Mouse (Mus musculus) limb, embryonic 14.5 days (tissue): ENCODE measurements around the gene Tubb5. TPM values are rescaled to one million over a fixed set of nuclear protein-coding genes. Genes with fewer than 3 reads are reported as not detected.

Experiments
- ATAC-seq: fragments of 200-750 bp; cut with Nextera tagmentation; 2 replicates; pipeline ENCODE4 v1.8.0; 2017; ENCODE audit warnings: low read depth, moderate number of reproducible peaks, moderate TSS enrichment; ENCODE audit not compliant: low FRiP score
- DNase-seq: peaks from one replicate; pipeline ENCODE4 v3.0.0-alpha.2; 2015; ENCODE audit warnings: low spot score
- H3K27ac ChIP-seq: fragments of 300-500 bp; sonication (generic); replicated peaks from 2 replicates; pipeline ENCODE4 v1.5.1; 2014; ENCODE audit warnings: low read depth, mild to moderate bottlenecking, low read length, moderate library complexity, mixed read lengths
- H3K27me3 ChIP-seq: fragments of 300-500 bp; sonication (generic); 2 replicates; pipeline ENCODE4 v1.6.1; 2014; ENCODE audit warnings: low read length, mixed read lengths; ENCODE audit not compliant: control insufficient read depth, insufficient read depth
- H3K36me3 ChIP-seq: fragments of 300-500 bp; sonication (generic); 2 replicates; pipeline ENCODE4 v1.6.1; 2014; ENCODE audit warnings: mild to moderate bottlenecking, low read length, moderate library complexity, mixed read lengths; ENCODE audit not compliant: control insufficient read depth, insufficient read depth
- H3K4me1 ChIP-seq: fragments of 300-500 bp; sonication (generic); 2 replicates; pipeline ENCODE4 v1.6.1; 2014; ENCODE audit warnings: antibody characterized with exemption, low read length, mixed read lengths; ENCODE audit not compliant: control insufficient read depth, insufficient read depth
- H3K4me2 ChIP-seq: fragments of 300-500 bp; sonication (generic); replicated peaks from 2 replicates; pipeline ENCODE4 v1.6.1; 2014; ENCODE audit warnings: low read depth, mild to moderate bottlenecking, low read length, moderate library complexity; ENCODE audit not compliant: severe bottlenecking
- H3K4me3 ChIP-seq: fragments of 300-500 bp; sonication (generic); replicated peaks from 2 replicates; pipeline ENCODE4 v1.5.1; 2014; ENCODE audit warnings: low read length
- H3K9ac ChIP-seq: fragments of 300-500 bp; sonication (generic); 2 replicates; pipeline ENCODE4 v1.6.1; 2014; ENCODE audit warnings: mild to moderate bottlenecking, low read depth, low read length, moderate library complexity; ENCODE audit not compliant: severe bottlenecking
- H3K9me3 ChIP-seq: fragments of 300-500 bp; sonication (generic); 2 replicates; pipeline ENCODE4 v1.6.1; 2016; ENCODE audit warnings: low read length; ENCODE audit not compliant: control insufficient read depth
- POLR2A ChIP-seq: fragments of 200-500 bp; IDR thresholded peaks from 2 replicates; pipeline ENCODE4 v1.8.0; 2012; ENCODE audit warnings: inconsistent platforms, mild to moderate bottlenecking, moderate library complexity, borderline replicate concordance; ENCODE audit not compliant: insufficient read depth, insufficient read length; ENCODE audit errors: extremely low read depth
- WGBS: fragments of 180-500 bp; shearing (Covaris S2); extraction: QIAGEN DNeasy Blood & Tissue Kit; methylation state at CpG from one replicate; pipeline ENCODE4 v1.1.7; 2014; 5-methylcytosine and 5-hydroxymethylcytosine counted together
- polyA plus RNA-seq, 2 experiments: library from polyadenylated mRNA; depleted of rRNA in 1 of 2; stranded (reverse) in 1 of 2; unstranded in 1 of 2; fragments of >200 nt; fragmentation: Nextera tagmentation in 1 of 2; extraction: Ambion mirVana in 1 of 2; gene quantifications; 2 replicates each; pipeline versions ENCODE4 v1.2.1 to v1.2.3; 2012 to 2014

Tubb5 gene
- polyA plus RNA-seq, 2 experiments = 808 to 1,341 TPM

GRCm38 (mm10) chr17:35859835-35860234 lies 21.7 kb upstream of the Tubb5 start:
- DNase-seq (no peak), ATAC-seq (no peak)
- H3K27ac ChIP-seq = no peak overlapping the region
- WGBS = 77% methylated on average over 2 of the region's 2 CpGs
- H3K4me3 ChIP-seq = no peak overlapping the region
- H3K9me3 ChIP-seq = no peaks in the 10 kb centered on the region
- H3K9ac ChIP-seq = no peak overlapping the region
- no peak overlapping the region for H3K4me2 ChIP-seq
- H3K4me1 ChIP-seq = peaks cover 9% of the 10 kb centered on the region
- TF ChIP-seq POLR2A = no peak
- H3K27me3 ChIP-seq = no peaks in the 10 kb centered on the region
- peaks cover 22% of the 10 kb centered on the region for H3K36me3 ChIP-seq

- ATAC-seq = no peak
- peaks cover 6% of the 10 kb centered on the region for H3K4me1 ChIP-seq
- no peak for TF ChIP-seq POLR2A
- no peaks in the 10 kb centered on the region for H3K9me3 ChIP-seq
- peaks cover 27% of the 10 kb centered on the region for H3K36me3 ChIP-seq
- H3K4me3 ChIP-seq = no peak overlapping the region
- DNase-seq = no peak
- no peak overlapping the region for H3K9ac ChIP-seq
- H3K27me3 ChIP-seq = no peaks in the 10 kb centered on the region
- H3K27ac ChIP-seq = no peak overlapping the region
- no peak overlapping the region for H3K4me2 ChIP-seq
- WGBS = 94% methylated on average over 1 of the region's 1 CpGs
Observed at GRCm38 (mm10) chr17:35859371-35859770, 21.3 kb upstream of the Tubb5 start.

GRCm38 (mm10) chr17:35850974-35851373 lies 12.9 kb upstream of the Tubb5 start:
- no peak for TF ChIP-seq POLR2A
- no peaks in the 10 kb centered on the region for H3K27me3 ChIP-seq
- no peak overlapping the region for H3K27ac ChIP-seq
- peaks cover 82% of the 10 kb centered on the region for H3K36me3 ChIP-seq
- H3K4me2 ChIP-seq = no peak overlapping the region
- no peak for DNase-seq
- no peak overlapping the region for H3K9ac ChIP-seq
- 93% methylated on average over 2 of the region's 3 CpGs for WGBS
- no peak overlapping the region for H3K4me3 ChIP-seq
- H3K4me1 ChIP-seq = no peaks in the 10 kb centered on the region
- no peak for ATAC-seq
- H3K9me3 ChIP-seq = no peaks in the 10 kb centered on the region

- H3K9me3 ChIP-seq = no peaks in the 10 kb centered on the region
- 71% methylated on average over 1 of the region's 1 CpGs for WGBS
- DNase-seq = no peak
- no peak overlapping the region for H3K4me2 ChIP-seq
- H3K27me3 ChIP-seq = no peaks in the 10 kb centered on the region
- no peak for TF ChIP-seq POLR2A
- H3K4me1 ChIP-seq = no peaks in the 10 kb centered on the region
- peaks cover 77% of the 10 kb centered on the region for H3K36me3 ChIP-seq
- H3K4me3 ChIP-seq = no peak overlapping the region
- no peak for ATAC-seq
- no peak overlapping the region for H3K9ac ChIP-seq
- no peak overlapping the region for H3K27ac ChIP-seq
Observed at GRCm38 (mm10) chr17:35848112-35848511, 10.0 kb upstream of the Tubb5 start.

- H3K27ac ChIP-seq = no peak overlapping the region
- no peak for ATAC-seq
- DNase-seq = no peak
- H3K4me1 ChIP-seq = peaks cover 13% of the 10 kb centered on the region
- H3K4me3 ChIP-seq = no peak overlapping the region
- H3K9me3 ChIP-seq = no peaks in the 10 kb centered on the region
- H3K36me3 ChIP-seq = peaks cover 38% of the 10 kb centered on the region
- 95% methylated on average over 3 of the region's 3 CpGs for WGBS
- no peak overlapping the region for H3K4me2 ChIP-seq
- no peak for TF ChIP-seq POLR2A
- no peak overlapping the region for H3K9ac ChIP-seq
- no peaks in the 10 kb centered on the region for H3K27me3 ChIP-seq
Observed at GRCm38 (mm10) chr17:35843514-35843913, 5.4 kb upstream of the Tubb5 start.

- Histone ChIP-seq H3K4me3 (peak overlapping the region; percentile 62), H3K36me3 (peaks cover 23% of the 10 kb centered on the region), H3K9me3 (no peaks in the 10 kb centered on the region), H3K9ac (peak overlapping the region; percentile 61), H3K27me3 (no peaks in the 10 kb centered on the region), H3K4me2 (peak overlapping the region; percentile 65), H3K4me1 (peaks cover 13% of the 10 kb centered on the region), H3K27ac (peak overlapping the region; percentile 82)
- no peak for TF ChIP-seq POLR2A
- ATAC-seq (no peak), DNase-seq (no peak)
- WGBS = 19% methylated on average over 11 of the region's 11 CpGs
Observed at GRCm38 (mm10) chr17:35842006-35842405, 3.9 kb upstream of the Tubb5 start.
